Mouse (Mus musculus) adrenal gland (tissue): ENCODE data around the gene Kctd19.

Experiments used
- intact Hi-C: fragments of 180-260 bp; cut with DNase I; formaldehyde crosslinking; loops from one replicate; pipeline ENCODE4 v1.15.1; 2025

Kctd19 gene

GRCm38 (mm10) chr8:105339886-105340635 is 73.2 kb downstream of the Kctd19 start:
- intact Hi-C loops = no loop called here

- intact Hi-C loops = no loop called here
Observed at GRCm38 (mm10) chr8:105338992-105339391, 74.3 kb downstream of the Kctd19 start.

- intact Hi-C loops = no loop called here
Observed at GRCm38 (mm10) chr8:105336373-105337130, 76.8 kb downstream of the Kctd19 start.
